Mouse (Mus musculus): ENCODE data around the gene Olfr263.

The Olfr263 gene

DNA sequence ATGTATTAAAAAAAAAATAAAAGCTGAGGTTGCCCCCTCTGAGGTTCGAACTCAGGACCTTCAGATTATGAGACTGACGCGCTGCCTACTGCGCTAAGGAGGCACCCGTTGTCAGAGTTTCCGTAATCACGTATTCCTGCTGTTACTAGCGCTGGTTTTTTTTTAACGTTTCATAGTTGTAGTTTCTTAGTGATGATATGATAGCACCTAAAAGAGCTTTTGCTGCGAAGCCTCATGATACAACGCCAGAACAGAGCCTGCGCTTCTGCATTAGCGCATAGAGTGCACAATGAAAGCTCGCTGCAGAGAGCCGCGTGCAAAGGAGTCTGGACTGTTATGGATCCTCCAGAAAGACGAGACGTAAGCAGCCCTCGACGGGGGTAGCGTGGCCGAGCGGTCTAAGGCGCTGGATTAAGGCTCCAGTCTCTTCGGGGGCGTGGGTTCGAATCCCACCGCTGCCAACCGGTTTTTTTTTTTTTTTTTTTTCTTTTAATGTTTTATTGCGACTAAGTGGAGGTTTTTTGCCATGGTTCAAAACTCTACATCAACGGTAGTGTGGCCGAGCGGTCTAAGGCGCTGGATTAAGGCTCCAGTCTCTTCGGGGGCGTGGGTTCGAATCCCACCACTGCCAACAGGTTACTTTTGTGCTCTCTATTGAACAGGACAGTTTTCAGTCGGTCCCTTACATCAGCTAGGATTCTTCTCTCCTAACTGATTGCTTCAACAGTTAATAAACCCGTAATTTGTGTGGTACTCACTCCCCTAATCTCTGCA lies 40.4 kb downstream of the Olfr263 start:
- peak; percentile 89 for DNase-seq (ENCODE audit: low spot score)

DNA sequence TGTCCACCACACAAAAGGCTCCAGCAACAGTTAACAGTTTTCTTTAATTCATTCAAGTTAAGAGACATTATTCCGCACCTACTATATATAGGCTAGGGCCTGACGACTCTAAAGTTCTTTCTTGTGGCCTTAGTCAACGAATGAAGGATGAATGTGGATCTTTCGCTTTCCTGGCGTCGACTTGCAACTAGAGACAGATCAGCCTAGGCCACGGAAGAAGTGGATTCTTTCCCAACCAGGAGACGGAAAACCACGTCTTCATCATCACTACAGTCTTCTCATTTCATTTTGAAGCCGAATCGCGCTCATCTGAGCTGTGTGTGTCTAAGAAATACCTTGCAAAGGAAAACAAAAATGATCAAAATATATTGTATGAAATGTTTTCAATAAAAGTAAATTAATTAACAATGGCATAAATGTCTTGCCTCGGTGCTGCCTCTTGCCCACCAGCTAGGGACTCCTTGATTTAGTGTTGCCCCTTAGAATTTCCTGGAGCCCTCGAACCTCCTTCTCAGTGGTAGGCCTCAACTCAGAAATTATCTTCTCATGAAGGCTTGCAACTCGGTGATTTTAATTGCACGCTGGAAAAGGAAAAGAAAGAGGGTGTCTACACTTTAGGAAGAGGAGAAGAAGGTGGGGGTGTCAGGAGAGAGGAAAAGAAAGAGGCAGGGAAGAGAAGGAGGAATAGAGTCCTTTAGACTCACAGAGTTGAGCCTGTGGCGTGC lies 41.2 kb downstream of the Olfr263 start:
- DNase-seq (ENCODE audit: low spot score) = peak; percentile 40

DNA sequence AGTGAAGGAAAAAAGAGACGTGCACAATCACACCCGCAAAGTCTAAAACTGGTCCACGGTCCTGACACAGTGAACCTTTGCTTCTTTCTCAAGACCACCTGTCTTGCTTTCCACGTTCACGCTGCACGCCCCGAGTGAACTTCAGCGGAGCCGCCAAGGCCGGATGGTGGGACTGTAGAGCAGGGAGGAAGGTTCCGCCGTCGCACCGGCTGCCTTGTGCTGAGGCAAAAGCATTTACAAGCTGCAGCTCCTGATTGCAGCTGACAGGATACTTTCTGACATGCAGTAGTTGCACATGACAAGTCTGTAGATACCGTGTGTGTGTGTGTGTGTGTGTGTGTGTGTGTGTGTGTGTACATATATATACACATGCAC lies 41.7 kb downstream of the Olfr263 start:
- peak; percentile 55 for DNase-seq (ENCODE audit: low spot score)

GRCm38 (mm10) chr13:21171600-21172150 lies 42.2 kb downstream of the Olfr263 start:
- DNase-seq (ENCODE audit: low spot score) = peak; percentile 87

GRCm38 (mm10) chr13:21172241-21173027 lies 43.0 kb downstream of the Olfr263 start:
- DNase-seq (ENCODE audit: low spot score) = peak; percentile 92

DNA sequence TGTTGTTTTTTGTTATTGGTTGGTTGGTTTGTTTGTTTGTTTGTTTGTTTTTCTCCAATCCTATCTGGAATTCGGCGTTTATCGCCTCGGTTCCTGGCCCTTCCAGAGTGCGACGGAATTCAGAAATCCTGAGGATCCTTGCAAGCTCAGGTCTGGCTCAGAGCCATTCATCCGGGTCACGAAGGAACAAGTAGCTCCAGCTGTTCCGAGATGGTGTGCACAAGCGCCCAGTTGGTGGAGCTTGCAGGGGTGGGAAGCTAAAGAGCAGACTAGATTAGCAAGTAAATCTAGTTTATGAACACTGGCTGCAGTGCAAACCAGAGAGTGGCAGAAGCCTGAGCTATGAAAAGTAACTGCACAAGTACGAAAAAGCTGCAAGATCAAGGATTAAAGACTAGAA lies 43.6 kb downstream of the Olfr263 start:
- DNase-seq (ENCODE audit: low spot score) = peak; percentile 90

- no peak for DNase-seq (ENCODE audit: low spot score)
Measured at GRCm38 (mm10) chr13:21176733-21177132, 47.3 kb downstream of the Olfr263 start.

DNA sequence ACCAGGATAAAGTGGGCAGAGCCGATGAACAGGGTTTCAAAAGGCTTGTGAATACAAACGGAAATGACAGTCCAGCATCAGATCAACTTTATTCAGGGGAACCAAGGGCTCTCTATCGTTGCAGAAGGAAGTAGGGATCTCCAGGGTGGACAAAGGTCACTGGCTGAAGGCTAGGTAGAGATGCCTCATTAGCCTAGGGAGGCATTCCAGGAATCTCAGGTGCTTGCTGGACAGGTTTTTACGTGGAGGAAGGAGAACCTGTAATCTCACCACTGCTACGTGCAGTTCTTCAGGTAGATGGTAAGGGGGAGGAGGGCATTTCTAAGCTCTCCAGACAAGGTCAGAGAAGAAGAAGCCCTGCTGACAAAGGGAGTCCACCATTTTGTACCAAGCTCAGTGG lies 48.2 kb downstream of the Olfr263 start:
- DNase-seq (ENCODE audit: low spot score) = peak; percentile 38

- DNase-seq (ENCODE audit: low spot score) = no peak
Measured at GRCm38 (mm10) chr13:21178364-21178763, 48.9 kb downstream of the Olfr263 start.

DNA sequence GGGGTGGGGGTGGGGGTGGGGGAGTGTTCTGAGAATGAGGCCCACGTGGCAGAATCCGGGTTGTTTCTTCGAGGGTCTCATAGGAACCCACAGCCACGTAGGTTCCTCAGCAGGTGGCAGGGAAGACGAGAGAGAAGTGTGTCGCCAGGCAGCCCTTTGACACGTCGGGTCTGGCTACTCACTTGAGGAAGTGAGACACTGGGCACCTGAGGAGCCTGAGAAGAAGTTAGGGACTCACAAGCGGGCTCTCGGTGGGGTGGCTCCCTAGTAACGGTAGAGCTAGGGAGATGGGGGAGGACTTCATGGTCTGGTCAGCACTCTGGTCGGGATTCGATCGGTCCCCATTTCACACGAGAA lies 49.9 kb downstream of the Olfr263 start, which contains the start of gene Trim27:
Gene Trim27 (plus strand): TSS at position 79 of the 357 bp plus-strand sequence.
- peak; percentile 52 for DNase-seq (ENCODE audit: low spot score)

GRCm38 (mm10) chr13:21179724-21180550 lies 50.5 kb downstream of the Olfr263 start:
- peak; percentile 90 for DNase-seq (ENCODE audit: low spot score)

GRCm38 (mm10) chr13:21180551-21181530 lies 51.4 kb downstream of the Olfr263 start:
- peak; percentile 67 for DNase-seq (ENCODE audit: low spot score)

- DNase-seq (ENCODE audit: low spot score) = no peak
Measured at GRCm38 (mm10) chr13:21181996-21182395, 52.6 kb downstream of the Olfr263 start.

GRCm38 (mm10) chr13:21183066-21183465 lies 53.6 kb downstream of the Olfr263 start:
- DNase-seq (ENCODE audit: low spot score) = no peak

- no peak for DNase-seq (ENCODE audit: low spot score)
Measured at GRCm38 (mm10) chr13:21183661-21184060, 54.2 kb downstream of the Olfr263 start.

DNA sequence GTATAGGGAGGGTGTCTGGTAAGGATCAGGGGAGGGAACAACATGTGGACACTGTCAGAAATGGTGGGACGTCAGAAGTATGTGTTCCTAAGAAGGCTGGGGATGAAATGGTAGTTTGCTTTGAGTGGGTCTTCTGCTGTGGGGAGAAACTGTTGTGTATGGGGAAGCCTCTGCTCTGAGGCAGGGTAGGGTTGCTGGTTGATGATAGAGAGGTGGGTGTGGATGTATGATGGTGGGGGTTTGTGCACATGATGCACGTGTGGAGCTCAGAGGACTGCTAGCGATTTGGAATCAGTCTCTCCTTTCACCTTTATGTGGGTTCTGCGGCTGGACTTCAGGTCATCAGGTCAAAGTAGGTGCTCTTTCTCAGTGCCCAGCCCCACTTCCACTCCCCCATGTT lies 56.1 kb downstream of the Olfr263 start:
- DNase-seq (ENCODE audit: low spot score) = no peak

All from embryo, embryonic 10 days (tissue).